Mouse (Mus musculus): ENCODE data around the gene Ccnq.
"Not testable (repeated sequence)": the region's sequence is repeated elsewhere in the genome, so short reads cannot be mapped to it uniquely, and the experiment has no call there.

Gene Ccnq

GRCm38 (mm10) chr11:78761086-78761485, 9.6 kb upstream of the Ccnq start:
- no peak for DNase-seq

DNA sequence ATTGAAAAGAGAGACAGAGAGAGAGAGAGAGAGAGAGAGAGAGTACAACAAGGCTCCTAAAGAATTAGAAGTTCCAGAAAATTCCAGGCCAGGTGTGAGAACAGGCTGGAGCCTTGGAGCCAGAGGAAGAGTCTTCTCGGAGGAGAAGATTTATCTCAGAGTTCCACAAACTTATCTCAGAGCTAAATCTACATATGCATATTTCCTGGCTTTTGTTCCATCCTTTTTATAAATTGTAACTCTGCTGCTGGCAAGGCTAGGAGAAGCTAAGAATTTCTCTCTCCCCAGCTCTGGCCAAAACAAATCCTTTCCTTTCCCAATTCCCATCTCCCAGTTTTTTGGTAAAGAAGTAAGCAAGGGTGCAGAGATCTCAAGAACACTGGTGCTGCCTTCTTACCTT, 3.8 kb upstream of the Ccnq start:
- DNase-seq = no peak

- not testable (repeated sequence) for DNase-seq
These were observed 2.6 kb upstream of the Ccnq start for GRCm38 (mm10) chr11:78754177-78754576.

GRCm38 (mm10) chr11:78753183-78753582, 1.7 kb upstream of the Ccnq start:
- no peak for DNase-seq

GRCm38 (mm10) chr11:78751843-78752203, 294 bp upstream of the Ccnq start:
- no peak for DNase-seq

GRCm38 (mm10) chr11:78746264-78746663, 5.3 kb downstream of the Ccnq start:
- no peak for DNase-seq

DNA sequence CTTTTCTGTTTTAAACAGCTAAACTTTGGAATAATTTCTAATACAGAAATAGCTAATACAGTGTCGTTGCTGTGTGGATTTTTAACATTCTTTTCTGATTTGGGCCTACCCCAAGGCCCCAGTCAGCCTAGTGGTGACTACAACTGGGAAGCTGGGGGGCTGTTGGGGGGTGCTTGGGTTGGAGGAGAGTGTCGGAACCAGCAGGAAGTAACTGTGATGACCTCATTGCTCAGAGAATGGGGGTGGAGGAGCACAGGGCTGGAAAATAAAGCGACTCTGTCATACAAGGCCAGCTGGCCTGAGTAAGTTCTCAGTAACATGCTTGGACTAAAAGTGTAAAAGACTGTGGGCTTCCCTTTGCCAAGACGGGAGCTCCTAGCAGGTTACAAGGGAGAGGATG, 6.1 kb downstream of the Ccnq start:
- DNase-seq = peak; percentile 14

DNA sequence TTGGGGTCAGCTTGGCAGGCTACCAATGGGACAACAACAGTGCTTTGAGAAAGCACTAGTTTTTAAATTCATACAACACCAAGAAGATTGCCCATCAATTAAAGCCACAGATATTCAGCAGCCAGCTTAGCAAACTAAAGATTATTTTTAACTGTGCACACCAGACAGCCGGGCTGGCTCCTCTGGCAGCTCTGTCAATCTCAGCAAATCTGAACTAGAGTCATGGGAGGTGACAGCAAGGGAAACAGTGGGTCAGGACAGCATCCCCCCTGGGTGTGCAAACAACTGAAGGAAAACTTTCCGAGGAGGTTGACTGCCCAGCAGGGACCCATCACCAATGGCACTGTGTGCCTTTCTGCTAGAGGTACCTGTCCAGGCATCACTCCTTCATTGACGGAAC, 9.1 kb downstream of the Ccnq start:
- peak; percentile 41 for DNase-seq

GRCm38 (mm10) chr11:78741958-78742357, 9.6 kb downstream of the Ccnq start:
- no peak for DNase-seq

DNA sequence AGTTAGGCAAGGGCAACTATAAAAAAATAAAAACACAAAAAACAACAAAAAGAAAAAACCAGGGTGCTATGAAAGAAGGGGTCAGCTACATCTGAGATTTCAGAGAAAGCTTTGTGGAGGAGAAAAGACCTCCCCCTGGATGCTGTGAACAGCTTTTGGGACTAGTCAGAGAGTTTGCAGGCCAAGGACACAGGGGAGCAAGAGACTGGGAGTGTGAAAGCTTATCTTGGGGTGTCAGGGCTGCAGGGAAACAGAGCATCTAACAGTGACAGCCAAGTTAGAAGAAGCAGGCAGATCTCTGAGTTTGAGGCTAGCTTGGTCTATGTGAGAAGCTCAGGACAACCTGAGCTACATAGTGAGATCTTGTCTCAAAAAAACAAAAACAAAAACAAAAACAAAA, 12.2 kb downstream of the Ccnq start:
- DNase-seq = no peak

GRCm38 (mm10) chr11:78736877-78737408, 14.6 kb downstream of the Ccnq start:
- DNase-seq = no peak

DNA sequence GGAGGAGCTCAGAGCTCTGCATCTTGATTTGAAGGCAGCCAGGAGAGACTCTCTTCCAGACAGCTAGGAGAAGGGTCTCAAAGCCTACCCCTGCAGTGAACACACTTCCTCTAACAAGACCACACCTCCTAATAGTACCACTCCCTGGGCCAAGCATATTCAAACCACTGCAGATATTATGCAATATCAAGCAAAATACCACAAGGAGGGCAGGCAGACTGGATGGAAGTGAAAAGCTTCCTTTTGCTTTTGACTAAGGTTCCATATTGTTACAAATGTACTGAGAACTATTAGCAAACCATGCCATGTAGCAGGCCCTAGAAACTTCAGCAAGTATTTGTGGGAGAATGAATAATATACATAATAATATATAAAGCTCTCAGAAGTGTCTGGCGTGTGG, 16.4 kb downstream of the Ccnq start:
- DNase-seq = no peak

DNA sequence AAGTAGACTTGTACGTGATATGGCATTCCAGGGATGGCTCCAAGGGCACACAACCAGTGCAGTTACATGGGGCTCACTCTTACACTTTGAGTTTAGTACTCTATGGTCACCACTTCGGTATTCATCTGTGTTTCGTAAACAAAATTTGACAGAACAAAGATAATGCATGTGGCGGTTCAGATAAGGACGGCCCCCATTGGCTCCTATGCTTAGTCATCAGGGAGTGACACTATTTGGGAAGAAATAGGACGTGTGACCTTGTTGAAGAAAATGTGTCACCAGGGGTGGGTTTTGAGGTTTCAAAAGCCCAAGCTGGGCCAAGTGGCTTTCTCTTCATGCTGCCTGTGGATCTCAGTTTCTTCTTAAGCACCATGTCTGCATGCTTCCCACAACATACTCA, 18.9 kb downstream of the Ccnq start:
- no peak for DNase-seq

- no peak for DNase-seq
These were observed 20.6 kb downstream of the Ccnq start for GRCm38 (mm10) chr11:78730902-78731301.

- no peak for DNase-seq
These were observed 23.5 kb downstream of the Ccnq start for GRCm38 (mm10) chr11:78728041-78728440.

DNA sequence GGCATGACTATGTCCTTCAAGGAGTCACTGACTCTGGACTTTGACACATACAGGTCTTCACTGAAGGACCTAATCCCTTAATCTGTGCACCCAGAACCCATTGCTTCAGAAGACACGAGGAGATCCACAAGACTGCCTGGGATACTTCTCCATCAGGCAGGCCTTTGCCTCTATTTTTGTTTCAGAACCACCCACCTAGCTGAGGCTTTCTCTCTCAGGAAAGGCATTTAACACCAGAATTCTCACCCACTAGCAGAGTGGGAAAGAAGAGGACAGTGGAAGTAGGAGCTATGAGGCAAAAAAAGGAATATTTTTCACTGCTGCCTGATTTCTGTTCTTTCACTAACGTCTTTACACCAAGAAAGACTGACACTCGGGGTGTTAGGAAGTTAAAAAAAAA, 25.2 kb downstream of the Ccnq start:
- DNase-seq = no peak

DNA sequence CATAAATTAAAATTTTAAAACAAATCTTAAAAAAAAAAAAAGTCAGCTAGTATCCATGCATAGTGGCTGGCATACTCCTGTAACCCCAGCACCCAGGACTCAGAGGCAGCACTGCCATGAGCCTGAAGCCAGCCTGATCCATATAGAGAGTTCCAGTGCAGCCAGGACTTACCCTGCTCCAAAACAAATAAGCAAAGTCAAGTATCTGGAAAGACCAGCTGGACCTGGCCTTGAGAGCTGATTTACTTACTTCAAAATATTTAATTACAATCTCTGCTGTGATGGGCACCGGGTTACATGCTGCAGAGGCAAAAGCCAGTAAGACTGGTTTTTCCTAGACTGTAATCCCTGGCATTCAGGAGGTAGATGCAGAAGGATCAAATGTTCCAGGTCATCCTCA, 26.7 kb downstream of the Ccnq start:
- peak; percentile 33 for DNase-seq

DNA sequence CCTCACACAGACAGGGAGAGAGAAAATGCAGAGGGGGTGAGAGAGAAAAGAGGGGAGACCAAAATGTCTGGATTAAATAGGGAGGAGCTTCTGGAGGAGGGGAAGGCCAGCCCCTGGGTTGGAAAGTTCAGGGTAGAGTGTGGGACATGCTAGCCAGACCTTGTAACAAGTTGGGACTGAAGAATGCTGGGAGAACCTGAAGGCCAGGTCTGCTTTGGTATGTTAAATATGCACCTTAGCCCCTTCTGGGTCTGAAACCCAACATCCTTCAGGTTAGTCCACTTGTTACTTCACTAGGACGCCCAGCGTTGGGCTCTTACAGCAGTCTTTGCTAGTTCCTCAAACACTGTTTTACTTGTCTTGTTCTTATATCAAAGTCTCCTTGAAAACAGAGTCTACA, 30.1 kb downstream of the Ccnq start:
- no peak for DNase-seq

DNA sequence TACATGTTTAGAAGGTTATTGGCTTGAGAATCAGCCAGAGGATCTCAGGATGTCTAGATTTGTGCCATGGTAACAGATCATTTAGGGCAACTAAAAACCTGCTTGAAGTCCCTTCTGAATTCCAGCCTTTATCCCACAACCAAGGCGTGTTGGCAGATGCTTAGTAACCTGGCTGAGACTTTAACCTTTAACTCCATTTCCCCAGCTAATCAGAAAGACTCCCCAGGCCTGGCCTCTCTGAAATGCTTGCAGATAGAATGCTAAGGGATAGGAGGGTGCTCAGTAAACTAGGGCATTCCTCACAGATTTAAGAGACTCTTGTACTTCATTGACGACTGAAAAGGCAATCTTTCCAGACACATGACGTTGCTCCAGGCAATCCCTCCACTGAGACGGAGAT, 33.9 kb downstream of the Ccnq start:
- no peak for DNase-seq

DNA sequence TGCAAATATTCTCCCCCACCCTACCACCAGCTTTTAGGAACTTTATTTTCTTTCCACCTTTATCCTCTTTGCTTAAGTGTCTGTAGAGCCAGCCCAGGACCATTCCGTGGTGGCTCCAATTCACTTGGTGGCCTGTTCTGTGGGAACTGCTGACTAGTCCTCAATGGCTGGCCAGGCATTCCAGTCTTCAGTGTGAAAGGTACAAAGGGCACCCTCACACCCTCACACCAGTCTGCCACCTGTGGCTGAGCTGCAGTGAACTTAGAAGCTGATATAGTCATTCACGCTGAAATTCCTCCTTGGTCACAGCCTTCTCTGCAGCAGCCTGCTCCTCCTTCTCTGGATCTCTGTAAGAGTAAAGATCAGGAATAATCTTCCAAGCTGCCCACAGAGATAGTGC, 42.9 kb downstream of the Ccnq start:
- no peak for DNase-seq

- DNase-seq = no peak
These were observed 45.5 kb downstream of the Ccnq start for GRCm38 (mm10) chr11:78706026-78706425.

DNA sequence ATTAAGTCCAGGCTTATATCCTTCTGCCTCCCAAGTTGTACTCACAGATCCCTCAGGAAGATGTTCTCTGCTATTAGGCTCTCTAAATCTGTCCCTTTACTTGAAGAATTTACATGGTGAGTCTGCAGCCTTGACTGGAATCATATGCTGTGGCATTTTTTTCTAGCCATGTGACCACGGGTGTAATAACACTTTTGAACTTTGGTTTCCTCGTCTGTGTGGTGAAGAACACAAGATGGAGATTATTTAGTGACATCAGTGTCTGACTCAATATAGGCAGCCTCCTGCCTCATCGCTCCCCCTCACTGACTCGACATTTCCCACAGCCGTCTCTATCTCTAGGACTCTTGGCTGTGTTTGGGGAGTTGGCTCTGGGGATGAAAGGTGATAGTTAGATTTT, 48.4 kb downstream of the Ccnq start:
- no peak for DNase-seq

DNA sequence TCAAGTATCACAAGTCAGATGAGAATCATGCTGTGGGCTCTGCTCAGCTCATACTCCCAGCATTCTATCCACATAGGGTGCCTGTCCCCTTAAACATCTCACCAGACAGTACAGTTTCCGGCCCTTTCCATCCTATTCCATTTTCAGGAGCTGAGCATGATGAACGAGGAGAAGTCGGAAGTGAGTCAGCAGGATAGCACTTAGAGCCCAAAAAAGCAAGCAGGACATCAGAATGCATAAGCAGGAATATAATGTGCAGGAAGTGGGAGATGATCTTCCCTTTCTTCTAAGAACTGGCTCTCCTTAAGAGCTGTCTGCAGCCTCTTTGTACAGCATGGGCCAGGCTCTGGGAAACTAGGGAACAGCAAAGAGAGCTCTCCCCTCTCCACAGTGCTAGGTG, 49.2 kb downstream of the Ccnq start:
- DNase-seq = no peak

All from lung, postnatal 14 days (tissue).